Mouse (Mus musculus): ENCODE results near the gene Actc1.

Actc1 gene

GRCm38 (mm10) chr2:114052696-114053598, at the start of gene Actc1:
Actc1 (minus strand) TSS chr2:114053548.
- DNase-seq (ENCODE audit: low spot score in 2 of 2) = no peak

- no peak for DNase-seq (ENCODE audit: low spot score in 2 of 2)
These were observed 49.1 kb upstream of the Actc1 start for GRCm38 (mm10) chr2:114102471-114102870.

- DNase-seq (ENCODE audit: low spot score in 2 of 2) = no peak
These were observed 47.5 kb upstream of the Actc1 start for GRCm38 (mm10) chr2:114100834-114101233.

GRCm38 (mm10) chr2:114099816-114100215, 46.5 kb upstream of the Actc1 start:
- no peak for DNase-seq (ENCODE audit: low spot score in 2 of 2)

- no peak for DNase-seq (ENCODE audit: low spot score in 2 of 2)
These were observed 45.8 kb upstream of the Actc1 start for GRCm38 (mm10) chr2:114099109-114099508.

- no peak for DNase-seq (ENCODE audit: low spot score in 2 of 2)
These were observed 44.3 kb upstream of the Actc1 start for GRCm38 (mm10) chr2:114097627-114098026.

GRCm38 (mm10) chr2:114096570-114096969, 43.2 kb upstream of the Actc1 start:
- DNase-seq (ENCODE audit: low spot score in 2 of 2) = no peak

- DNase-seq (ENCODE audit: low spot score in 2 of 2) = peak; percentile 30 to 31
These were observed 42.0 kb upstream of the Actc1 start for GRCm38 (mm10) chr2:114095348-114095747.

GRCm38 (mm10) chr2:114094696-114095095, 41.3 kb upstream of the Actc1 start:
- no peak for DNase-seq (ENCODE audit: low spot score in 2 of 2)

- peak in 1 of 2 experiments; percentile 14 for DNase-seq (ENCODE audit: low spot score in 2 of 2)
These were observed 40.2 kb upstream of the Actc1 start for GRCm38 (mm10) chr2:114093577-114093976.

- no peak for DNase-seq (ENCODE audit: low spot score in 2 of 2)
These were observed 36.5 kb upstream of the Actc1 start for GRCm38 (mm10) chr2:114089862-114090261.

- DNase-seq (ENCODE audit: low spot score in 2 of 2) = peak; percentile 15 to 27
These were observed 33.9 kb upstream of the Actc1 start for GRCm38 (mm10) chr2:114087271-114087670.

- DNase-seq (ENCODE audit: low spot score in 2 of 2) = no peak
These were observed 18.5 kb upstream of the Actc1 start for GRCm38 (mm10) chr2:114071876-114072275.

- DNase-seq (ENCODE audit: low spot score in 2 of 2) = no peak
These were observed 12.9 kb upstream of the Actc1 start for GRCm38 (mm10) chr2:114066226-114066625.

GRCm38 (mm10) chr2:114064004-114064403, 10.7 kb upstream of the Actc1 start:
- no peak for DNase-seq (ENCODE audit: low spot score in 2 of 2)

GRCm38 (mm10) chr2:114060071-114060591, 6.8 kb upstream of the Actc1 start:
- DNase-seq (ENCODE audit: low spot score in 2 of 2) = no peak

- DNase-seq (ENCODE audit: low spot score in 2 of 2) = no peak
These were observed 6.3 kb upstream of the Actc1 start for GRCm38 (mm10) chr2:114059608-114060007.

GRCm38 (mm10) chr2:114058226-114058796, 5.0 kb upstream of the Actc1 start:
- DNase-seq (ENCODE audit: low spot score in 2 of 2) = no peak

GRCm38 (mm10) chr2:114057303-114057853, 4.0 kb upstream of the Actc1 start:
- DNase-seq (ENCODE audit: low spot score in 2 of 2) = no peak

- no peak for DNase-seq (ENCODE audit: low spot score in 2 of 2)
These were observed 781 bp upstream of the Actc1 start for GRCm38 (mm10) chr2:114054129-114054528.

GRCm38 (mm10) chr2:114051871-114052241, 1.5 kb downstream of the Actc1 start:
- DNase-seq (ENCODE audit: low spot score in 2 of 2) = no peak

GRCm38 (mm10) chr2:114051111-114051870, 2.1 kb downstream of the Actc1 start:
- DNase-seq (ENCODE audit: low spot score in 2 of 2) = no peak
